Mouse (Mus musculus): Measurements from ENCODE around the gene Uri1.

DNA sequence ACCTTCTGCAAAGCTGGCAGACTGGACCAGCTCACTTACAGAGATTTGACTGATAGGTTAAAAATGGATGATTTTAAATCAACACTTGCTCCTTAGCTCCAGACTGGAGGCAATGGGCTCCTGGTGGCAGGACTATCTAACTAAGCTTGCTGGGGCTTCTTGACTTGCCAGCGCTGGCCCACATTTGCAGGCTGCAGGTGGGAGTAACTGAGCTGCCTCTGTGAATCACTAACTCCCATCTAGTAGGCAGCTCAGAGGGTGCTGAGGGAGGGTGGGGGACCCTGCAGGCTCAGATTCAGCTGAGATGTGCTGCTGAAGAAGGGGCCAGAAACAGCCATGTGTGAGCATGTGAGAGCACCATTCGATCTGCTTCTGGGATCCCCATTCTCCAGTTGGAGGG, 32.6 kb upstream of the Uri1 start:
- TF ChIP-seq POLR2A (IDR thresholded peaks at IDR 0.05; ENCODE audit: insufficient read depth, low read depth, low read length) = no peak
- no peak for TF ChIP-seq EP300 (IDR thresholded peaks at IDR 0.05; ENCODE audit: insufficient read depth, low read depth, low read length)
- TF ChIP-seq CTCF (IDR thresholded peaks at IDR 0.05) = no peak
